Mouse (Mus musculus) limb, embryonic 15.5 days (tissue): ENCODE data around the gene Tac2. TPM values are rescaled to one million over a fixed set of nuclear protein-coding genes. Genes with fewer than 3 reads are reported as not detected.

Source experiments
- ATAC-seq: fragments of 200-750 bp; cut with Nextera tagmentation; 2 replicates; pipeline ENCODE4 v1.8.0; 2017; ENCODE audit warnings: low read depth, moderate TSS enrichment; ENCODE audit not compliant: insufficient number of reproducible peaks, low FRiP score, low TSS enrichment
- H3K27ac ChIP-seq: fragments of 300-500 bp; sonication (generic); 2 replicates; pipeline ENCODE4 v1.5.1; 2015; ENCODE audit warnings: moderate library complexity, mild to moderate bottlenecking, inconsistent platforms
- H3K27me3 ChIP-seq: fragments of 300-500 bp; sonication (generic); 2 replicates; pipeline ENCODE4 v1.6.1; 2015; ENCODE audit warnings: inconsistent platforms
- H3K36me3 ChIP-seq: fragments of 300-500 bp; sonication (generic); 2 replicates; pipeline ENCODE4 v1.6.1; 2015; ENCODE audit warnings: inconsistent platforms
- H3K4me1 ChIP-seq: fragments of 300-500 bp; sonication (generic); 2 replicates; pipeline ENCODE4 v1.6.1; 2015; ENCODE audit warnings: inconsistent platforms
- H3K4me2 ChIP-seq: fragments of 300-500 bp; sonication (generic); 2 replicates; pipeline ENCODE4 v1.6.1; 2015; ENCODE audit warnings: mild to moderate bottlenecking, inconsistent platforms
- H3K4me3 ChIP-seq: fragments of 300-500 bp; sonication (generic); 2 replicates; pipeline ENCODE4 v1.5.1; 2015; ENCODE audit warnings: mild to moderate bottlenecking, inconsistent platforms
- H3K9ac ChIP-seq: fragments of 300-500 bp; sonication (generic); 2 replicates; pipeline ENCODE4 v1.6.1; 2015; ENCODE audit warnings: inconsistent platforms
- H3K9me3 ChIP-seq: fragments of 300-500 bp; sonication (generic); 2 replicates; pipeline ENCODE4 v1.6.1; 2016; ENCODE audit warnings: inconsistent platforms
- WGBS: fragments of 180-500 bp; shearing (Covaris S2); methylation state at CpG from one replicate; pipeline ENCODE4 v1.1.7; 2015; 5-methylcytosine and 5-hydroxymethylcytosine counted together
- polyA plus RNA-seq: library from polyadenylated mRNA; unstranded; fragments of >200 nt; fragmentation: Nextera tagmentation; extraction: Ambion mirVana; gene quantifications from 2 replicates; pipeline ENCODE4 v1.2.1, GENCODE M21; 2015

Gene Tac2
- polyA plus RNA-seq, result 0.31 and 0.53 TPM in 2 replicates

GRCm38 (mm10) chr10:127724178-127724577 lies at the start of gene Tac2:
TSS of gene Tac2 (plus strand) at chr10:127724478.
- no peaks in the 10 kb centered on the region for H3K9me3 ChIP-seq
- no peak within 1 kb of the TSS for H3K27ac ChIP-seq
- no peaks in the 10 kb centered on the region for H3K36me3 ChIP-seq
- ATAC-seq, result no peak
- peaks cover 24% of the 10 kb centered on the region; the same call in 1 of the 2 replicates for H3K27me3 ChIP-seq
- H3K9ac ChIP-seq, result no peak within 1 kb of the TSS
- 79% methylated on average over 3 of the region's 3 CpGs for WGBS
- peaks cover 13% of the 10 kb centered on the region for H3K4me1 ChIP-seq
- no peak within 1 kb of the TSS for H3K4me2 ChIP-seq
- no peak within 1 kb of the TSS for H3K4me3 ChIP-seq

- Histone ChIP-seq H3K27me3 (no peaks in the 10 kb centered on the region), H3K9me3 (no peaks in the 10 kb centered on the region), H3K27ac (peak overlapping the region; percentile 73), H3K9ac (no peak overlapping the region), H3K4me2 (no peak overlapping the region), H3K4me1 (peaks cover 21% of the 10 kb centered on the region), H3K36me3 (no peaks in the 10 kb centered on the region), H3K4me3 (no peak overlapping the region)
- no peak for ATAC-seq
- 79% methylated on average over 8 of the region's 8 CpGs for WGBS
These were observed 49.3 kb upstream of the Tac2 start for GRCm38 (mm10) chr10:127674794-127675522.

DNA sequence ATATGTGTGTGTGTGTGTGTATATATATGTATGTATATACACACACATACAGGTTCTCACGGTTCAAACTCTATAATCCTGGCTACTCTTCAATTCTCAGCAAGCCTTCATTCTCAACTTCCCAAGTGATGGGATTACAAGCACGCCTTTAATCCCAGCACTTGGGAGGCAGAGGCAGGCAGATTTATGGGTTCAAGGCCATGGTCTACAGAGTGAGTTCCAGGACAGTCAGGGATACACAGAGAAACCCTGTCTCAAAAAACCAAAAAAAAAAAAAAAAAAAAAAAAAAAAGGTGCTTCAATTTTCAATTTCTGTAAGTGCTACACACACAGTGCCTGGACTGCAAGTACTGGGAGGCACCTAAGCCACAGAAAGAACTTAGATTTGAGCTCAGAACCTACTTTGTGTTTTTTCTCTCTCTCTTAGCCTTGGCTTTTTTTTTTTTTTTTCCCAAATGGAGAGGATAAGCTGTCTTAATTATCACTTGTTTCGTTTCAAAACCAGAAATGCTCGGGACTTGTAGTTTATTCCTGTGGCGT lies 48.3 kb upstream of the Tac2 start:
- no peaks in the 10 kb centered on the region for H3K27me3 ChIP-seq
- H3K27ac ChIP-seq, result peak overlapping the region; percentile 86
- peak overlapping the region; percentile 79 for H3K4me2 ChIP-seq
- H3K4me1 ChIP-seq, result peaks cover 17% of the 10 kb centered on the region
- H3K9ac ChIP-seq, result no peak overlapping the region
- no peaks in the 10 kb centered on the region for H3K36me3 ChIP-seq
- no peaks in the 10 kb centered on the region for H3K9me3 ChIP-seq
- 48% methylated on average over 5 of the region's 5 CpGs for WGBS
- no peak for ATAC-seq
- peak overlapping the region; percentile 75 for H3K4me3 ChIP-seq

DNA sequence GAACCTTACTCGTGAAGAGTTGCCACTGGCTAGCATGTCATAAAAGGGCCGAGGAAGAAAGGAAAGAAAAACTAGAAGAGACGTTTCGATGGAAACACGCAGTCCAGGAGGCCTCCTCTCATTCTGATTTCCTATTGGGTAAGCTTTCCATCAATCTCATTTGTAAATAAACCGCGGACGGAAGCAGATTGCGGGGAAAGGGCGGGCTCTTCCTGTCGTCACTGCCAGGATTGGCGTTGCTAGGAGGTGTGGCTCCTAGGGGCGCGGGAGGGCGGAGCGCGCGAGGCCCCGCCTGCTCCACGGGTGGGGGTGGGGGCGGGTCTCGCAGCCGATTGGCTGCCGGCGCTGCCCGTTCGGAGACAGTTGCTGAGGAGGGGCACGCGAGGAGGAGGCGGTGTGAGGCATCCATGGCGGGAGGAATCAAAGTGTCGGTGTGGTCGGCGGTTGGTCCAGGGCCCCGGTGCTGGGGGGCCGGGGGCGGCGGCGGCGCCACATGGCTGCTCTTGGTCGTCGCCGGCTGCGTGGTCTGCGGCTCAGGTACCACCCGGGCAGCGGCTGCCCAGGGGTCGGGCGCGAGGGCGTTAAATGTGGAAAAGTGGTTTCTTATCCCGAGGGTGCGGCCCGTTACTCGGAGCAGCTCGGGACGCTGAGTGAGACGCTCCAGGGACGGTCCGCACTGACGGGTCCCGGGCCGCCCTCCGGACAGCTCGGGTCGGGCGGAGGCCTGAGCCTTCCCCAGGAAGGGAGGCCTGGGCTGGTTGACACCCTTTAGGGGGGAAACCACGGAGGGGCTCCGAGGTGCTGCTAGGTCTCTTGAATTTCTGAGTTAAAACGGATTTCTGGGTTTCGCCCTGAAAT lies 47.4 kb upstream of the Tac2 start:
- Histone ChIP-seq H3K9me3 (no peaks in the 10 kb centered on the region), H3K27me3 (no peaks in the 10 kb centered on the region), H3K27ac (peak overlapping the region; percentile 86), H3K4me3 (peak overlapping the region; percentile 75), H3K4me1 (peaks cover 17% of the 10 kb centered on the region), H3K4me2 (peak overlapping the region; percentile 79), H3K9ac (peak overlapping the region; percentile 54), H3K36me3 (no peaks in the 10 kb centered on the region)
- ATAC-seq, result peak; percentile 97
- WGBS, result under 1% methylated on average over 61 of the region's 71 CpGs

- H3K9me3 ChIP-seq, result no peaks in the 10 kb centered on the region
- H3K4me3 ChIP-seq, result peak overlapping the region; percentile 75
- peak overlapping the region; percentile 79 for H3K4me2 ChIP-seq
- H3K4me1 ChIP-seq, result peaks cover 17% of the 10 kb centered on the region
- H3K27ac ChIP-seq, result peak overlapping the region; percentile 55
- no peaks in the 10 kb centered on the region for H3K36me3 ChIP-seq
- H3K9ac ChIP-seq, result peak overlapping the region; percentile 54
- no peaks in the 10 kb centered on the region for H3K27me3 ChIP-seq
- ATAC-seq, result no peak
- WGBS, result 11% methylated on average over 14 of the region's 14 CpGs
These were observed 46.5 kb upstream of the Tac2 start for GRCm38 (mm10) chr10:127677591-127678336.

GRCm38 (mm10) chr10:127679208-127679607 lies 45.1 kb upstream of the Tac2 start:
- ATAC-seq, result no peak
- H3K9ac ChIP-seq, result no peak overlapping the region
- 94% methylated on average over 1 of the region's 1 CpGs for WGBS

GRCm38 (mm10) chr10:127679881-127680280 lies 44.4 kb upstream of the Tac2 start:
- 80% methylated on average over 3 of the region's 3 CpGs for WGBS
- no peak for ATAC-seq
- Histone ChIP-seq H3K36me3 (no peaks in the 10 kb centered on the region), H3K4me2 (no peak overlapping the region), H3K27ac (no peak overlapping the region), H3K27me3 (no peaks in the 10 kb centered on the region), H3K4me3 (no peak overlapping the region), H3K4me1 (peaks cover 17% of the 10 kb centered on the region), H3K9ac (no peak overlapping the region), H3K9me3 (no peaks in the 10 kb centered on the region)

More at GRCm38 (mm10) chr10:127679208-127679607, 45.1 kb upstream of the Tac2 start:
- no peaks in the 10 kb centered on the region for H3K27me3 ChIP-seq
- H3K36me3 ChIP-seq, result no peaks in the 10 kb centered on the region
- no peaks in the 10 kb centered on the region for H3K9me3 ChIP-seq
- H3K4me2 ChIP-seq, result no peak overlapping the region
- H3K4me1 ChIP-seq, result peaks cover 17% of the 10 kb centered on the region
- H3K4me3 ChIP-seq, result no peak overlapping the region
- H3K27ac ChIP-seq, result no peak overlapping the region

- Histone ChIP-seq H3K27ac (no peak overlapping the region), H3K4me2 (no peak overlapping the region), H3K27me3 (no peaks in the 10 kb centered on the region), H3K4me3 (no peak overlapping the region), H3K9me3 (no peaks in the 10 kb centered on the region), H3K4me1 (peaks cover 10% of the 10 kb centered on the region), H3K36me3 (no peaks in the 10 kb centered on the region), H3K9ac (no peak overlapping the region)
- ATAC-seq, result no peak
- 71% methylated on average over 6 of the region's 6 CpGs for WGBS
These were observed 41.4 kb upstream of the Tac2 start for GRCm38 (mm10) chr10:127682886-127683285.

DNA sequence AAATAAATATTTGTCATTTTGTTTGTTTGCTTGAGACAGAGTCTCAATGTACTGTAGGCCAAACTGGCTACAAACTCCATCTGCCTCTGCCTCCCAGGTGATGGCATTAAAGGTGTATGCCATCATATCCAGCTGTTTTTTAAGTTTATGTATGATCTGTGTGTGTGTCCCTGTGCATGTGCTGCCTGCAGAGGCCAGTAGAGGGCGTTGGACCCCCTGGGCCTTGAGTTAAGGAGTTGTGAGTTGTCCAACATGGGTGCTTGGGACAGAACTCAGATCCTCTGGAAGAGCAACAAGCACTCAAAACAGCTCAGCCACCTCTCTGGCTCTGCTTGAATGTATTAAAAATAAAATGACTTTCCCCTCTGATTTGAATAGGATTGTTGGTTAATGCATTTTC lies 33.2 kb upstream of the Tac2 start:
- H3K9me3 ChIP-seq, result no peaks in the 10 kb centered on the region
- ATAC-seq, result no peak
- H3K9ac ChIP-seq, result no peak overlapping the region
- H3K27me3 ChIP-seq, result no peaks in the 10 kb centered on the region
- 19% methylated on average over 1 of the region's 1 CpGs for WGBS
- no peak overlapping the region for H3K27ac ChIP-seq
- H3K4me3 ChIP-seq, result no peak overlapping the region
- no peak overlapping the region for H3K4me2 ChIP-seq
- peaks cover 48% of the 10 kb centered on the region for H3K36me3 ChIP-seq
- no peaks in the 10 kb centered on the region for H3K4me1 ChIP-seq

GRCm38 (mm10) chr10:127694636-127695035 lies 29.6 kb upstream of the Tac2 start:
- H3K9me3 ChIP-seq, result no peaks in the 10 kb centered on the region
- no peak overlapping the region for H3K27ac ChIP-seq
- no peak overlapping the region for H3K4me3 ChIP-seq
- H3K27me3 ChIP-seq, result no peaks in the 10 kb centered on the region
- H3K9ac ChIP-seq, result no peak overlapping the region
- H3K36me3 ChIP-seq, result peaks cover 70% of the 10 kb centered on the region
- no peaks in the 10 kb centered on the region for H3K4me1 ChIP-seq
- no peak for ATAC-seq
- H3K4me2 ChIP-seq, result no peak overlapping the region
- 53% methylated on average over 2 of the region's 2 CpGs for WGBS

- no peak for ATAC-seq
- Histone ChIP-seq H3K9ac (no peak overlapping the region), H3K27ac (no peak overlapping the region), H3K9me3 (no peaks in the 10 kb centered on the region), H3K4me1 (no peaks in the 10 kb centered on the region), H3K4me3 (no peak overlapping the region), H3K27me3 (no peaks in the 10 kb centered on the region), H3K36me3 (peaks cover 66% of the 10 kb centered on the region), H3K4me2 (no peak overlapping the region)
- WGBS, result 94% methylated on average over 7 of the region's 7 CpGs
These were observed 28.5 kb upstream of the Tac2 start for GRCm38 (mm10) chr10:127695775-127696174.
